Mouse (Mus musculus) pancreas, adult 10 weeks (tissue): ENCODE data around the gene Timm8a2. TPM values are rescaled to one million over a fixed set of nuclear protein-coding genes. Genes with fewer than 3 reads are reported as not detected.

Experiments used
- polyA plus RNA-seq: library from polyadenylated mRNA; stranded (reverse); fragments of 350-450 nt; fragmentation: Illumina TruSeq; extraction: RNeasy Lipid Tissue Mini Kit (QIAGEN cat#74804); gene quantifications from one replicate; pipeline ENCODE4 v1.2.3, GENCODE M21; 2015; ENCODE audit warnings: low read depth, low replicate concordance; ENCODE audit not compliant: insufficient read depth

Timm8a2 gene
- not detected for polyA plus RNA-seq

GRCm38 (mm10) chr14:122034451-122034850, at the start of gene Timm8a2:
Timm8a2 (plus strand) TSS chr14:122034674.

Other genes with a start within 250 kb of the Timm8a2 start
- gene Dock9, start 236.8 kb upstream of the Timm8a2 start, polyA plus RNA-seq = 17.3 TPM
- gene Ubac2, start 156.1 kb upstream of the Timm8a2 start, polyA plus RNA-seq = 6.4 TPM
- not detected for gene Gpr18, start 118.9 kb upstream of the Timm8a2 start, polyA plus RNA-seq
- gene Gpr183, start 69.5 kb upstream of the Timm8a2 start, polyA plus RNA-seq = not detected
- 28.8 TPM for gene Tm9sf2, start 72.4 kb downstream of the Timm8a2 start, polyA plus RNA-seq
- 7.7 TPM for gene Clybl, start 147.0 kb downstream of the Timm8a2 start, polyA plus RNA-seq